Mouse (Mus musculus) hindbrain, embryonic 16.5 days (tissue): ENCODE results near the gene Barhl1. TPM values are rescaled to one million over a fixed set of nuclear protein-coding genes. Genes with fewer than 3 reads are reported as not detected.
A peak's percentile ranks its signal among the peaks of the same experiment; 100 is the strongest.

ENCODE experiments used
- ATAC-seq: fragments of 200-750 bp; cut with Nextera tagmentation; 2 replicates; pipeline ENCODE4 v1.8.0; 2017; ENCODE audit warnings: moderate TSS enrichment, moderate library complexity
- H3K27ac ChIP-seq: fragments of 300-500 bp; sonication (generic); 2 replicates; pipeline ENCODE4 v1.5.1; 2014; ENCODE audit warnings: low read depth, mild to moderate bottlenecking, control low read depth, low read length, moderate library complexity
- H3K27me3 ChIP-seq: fragments of 300-500 bp; sonication (generic); replicated peaks from 2 replicates; pipeline ENCODE4 v1.6.1; 2014; ENCODE audit warnings: low read length; ENCODE audit not compliant: control insufficient read depth, insufficient read depth
- H3K36me3 ChIP-seq: fragments of 300-500 bp; sonication (generic); 2 replicates; pipeline ENCODE4 v1.6.1; 2014; ENCODE audit warnings: mild to moderate bottlenecking, low read length, moderate library complexity, mixed read lengths; ENCODE audit not compliant: control insufficient read depth, insufficient read depth
- H3K4me1 ChIP-seq: fragments of 300-500 bp; sonication (generic); 2 replicates; pipeline ENCODE4 v1.6.1; 2014; ENCODE audit warnings: low read depth, low read length; ENCODE audit not compliant: control insufficient read depth, insufficient read depth
- H3K4me2 ChIP-seq: fragments of 300-500 bp; sonication (generic); 2 replicates; pipeline ENCODE4 v1.6.1; 2014; ENCODE audit warnings: mild to moderate bottlenecking, low read length, control low read depth, moderate library complexity
- H3K4me3 ChIP-seq: fragments of 300-500 bp; sonication (generic); 2 replicates; pipeline ENCODE4 v1.5.1; 2014; ENCODE audit warnings: mild to moderate bottlenecking, low read length, control low read depth, moderate library complexity
- H3K9ac ChIP-seq: fragments of 300-500 bp; sonication (generic); 2 replicates; pipeline ENCODE4 v1.6.1; 2014; ENCODE audit warnings: low read depth, mild to moderate bottlenecking, control low read depth, low read length, moderate library complexity
- H3K9me3 ChIP-seq: fragments of 300-500 bp; sonication (generic); 2 replicates; pipeline ENCODE4 v1.6.1; 2014; ENCODE audit warnings: mild to moderate bottlenecking, low read length, moderate library complexity; ENCODE audit not compliant: control insufficient read depth
- WGBS: fragments of 180-500 bp; shearing (Covaris S2); extraction: QIAGEN DNeasy Blood & Tissue Kit; methylation state at CpG from one replicate; pipeline ENCODE4 v1.1.7; 2014; 5-methylcytosine and 5-hydroxymethylcytosine counted together
- polyA plus RNA-seq: library from polyadenylated mRNA; unstranded; fragments of >200 nt; fragmentation: Nextera tagmentation; extraction: Ambion mirVana; gene quantifications from 2 replicates; pipeline ENCODE4 v1.2.1, GENCODE M21; 2015

Barhl1 gene
- polyA plus RNA-seq, 1 experiment from 2014 or later = 29.3 TPM

DNA sequence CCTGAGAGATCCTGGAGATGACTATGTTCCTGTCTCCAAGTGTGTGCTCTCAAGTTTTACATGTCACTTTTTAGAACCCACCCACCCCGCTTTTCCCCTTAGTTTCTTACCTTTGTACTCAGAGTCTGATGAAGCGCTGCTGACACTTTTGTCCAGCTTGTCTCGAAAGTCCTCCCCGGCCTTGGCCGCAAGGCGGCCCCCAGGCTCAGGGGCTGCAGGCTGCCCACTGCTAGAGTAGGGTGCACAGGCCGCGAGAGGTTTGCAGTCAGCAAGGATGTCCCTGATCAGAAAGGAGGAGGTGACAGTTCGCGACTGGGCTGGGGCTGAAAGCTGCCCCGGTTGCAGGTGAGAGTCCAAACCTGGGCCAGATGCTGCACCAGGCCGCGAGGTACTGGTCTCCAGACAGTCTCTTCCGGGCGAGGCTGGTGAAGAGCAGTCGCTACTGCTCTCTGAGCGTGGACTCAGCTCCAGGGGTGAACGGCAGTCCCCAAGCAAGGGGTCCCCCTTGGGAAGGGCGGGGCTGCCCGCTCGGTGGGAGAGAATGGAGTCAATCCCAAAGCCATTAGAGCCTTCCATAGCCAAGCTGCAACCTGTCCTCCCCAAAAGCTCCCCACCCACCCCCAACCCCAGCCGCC is 1.2 kb downstream of the Barhl1 start:
- H3K27ac ChIP-seq = peak overlapping the region; percentile 75
- ATAC-seq = no peak
- peak overlapping the region; percentile 15; the same call in 1 of the 2 replicates for H3K4me2 ChIP-seq

GRCm38 (mm10) chr2:28914121-28914520 is 2.3 kb downstream of the Barhl1 start:
- H3K27me3 ChIP-seq = peaks cover 68% of the 10 kb centered on the region
- WGBS = 2% methylated on average over 2 of the region's 2 CpGs
- no peaks in the 10 kb centered on the region for H3K36me3 ChIP-seq
- H3K9me3 ChIP-seq = no peaks in the 10 kb centered on the region
- peak overlapping the region; percentile 37 for H3K4me3 ChIP-seq
- peaks cover 11% of the 10 kb centered on the region for H3K4me1 ChIP-seq
- 0 out of 2 replicates have a peak overlapping the region, but pooled peaks have one; percentile 35 for H3K9ac ChIP-seq
- H3K4me2 ChIP-seq = no peak overlapping the region
- H3K27ac ChIP-seq = peak overlapping the region; percentile 75; the same call in 1 of the 2 replicates
- ATAC-seq = no peak

More for the DNA sequence above, 1.2 kb downstream of the Barhl1 start:
- H3K27me3 ChIP-seq = peaks cover 68% of the 10 kb centered on the region
- no peaks in the 10 kb centered on the region for H3K9me3 ChIP-seq
- H3K36me3 ChIP-seq = no peaks in the 10 kb centered on the region
- 1% methylated on average over 19 of the region's 22 CpGs for WGBS
- H3K9ac ChIP-seq = peak overlapping the region; percentile 53
- H3K4me3 ChIP-seq = peak overlapping the region; percentile 37
- peaks cover 6% of the 10 kb centered on the region for H3K4me1 ChIP-seq

DNA sequence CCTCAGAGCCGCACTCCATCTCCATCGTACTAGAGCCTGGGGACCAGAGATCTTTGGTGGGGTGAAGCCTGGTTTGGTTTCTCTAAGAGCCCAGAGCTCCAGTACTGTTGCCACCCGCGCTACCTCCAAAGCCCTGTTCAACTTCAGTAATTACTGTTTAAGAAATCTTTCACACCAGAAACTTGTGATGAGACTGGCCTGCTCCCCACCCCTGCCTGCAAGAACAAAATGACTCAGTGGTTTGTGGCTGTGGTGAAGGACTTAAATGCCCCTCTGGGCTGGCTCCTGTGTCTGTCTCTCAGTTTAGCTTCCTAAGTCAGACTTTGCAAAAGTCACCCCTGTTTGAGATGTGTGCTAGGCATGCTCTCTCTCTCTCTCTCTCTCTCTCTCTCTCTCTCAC is 3.5 kb downstream of the Barhl1 start:
- Histone ChIP-seq H3K36me3 (no peaks in the 10 kb centered on the region), H3K27me3 (peaks cover 70% of the 10 kb centered on the region), H3K9me3 (no peaks in the 10 kb centered on the region), H3K4me3 (peak overlapping the region; percentile 37), H3K4me1 (peaks cover 19% of the 10 kb centered on the region), H3K9ac (no peak overlapping the region), H3K4me2 (no peak overlapping the region), H3K27ac (no peak overlapping the region)
- WGBS = 0% methylated on average over 4 of the region's 4 CpGs
- ATAC-seq = no peak

DNA sequence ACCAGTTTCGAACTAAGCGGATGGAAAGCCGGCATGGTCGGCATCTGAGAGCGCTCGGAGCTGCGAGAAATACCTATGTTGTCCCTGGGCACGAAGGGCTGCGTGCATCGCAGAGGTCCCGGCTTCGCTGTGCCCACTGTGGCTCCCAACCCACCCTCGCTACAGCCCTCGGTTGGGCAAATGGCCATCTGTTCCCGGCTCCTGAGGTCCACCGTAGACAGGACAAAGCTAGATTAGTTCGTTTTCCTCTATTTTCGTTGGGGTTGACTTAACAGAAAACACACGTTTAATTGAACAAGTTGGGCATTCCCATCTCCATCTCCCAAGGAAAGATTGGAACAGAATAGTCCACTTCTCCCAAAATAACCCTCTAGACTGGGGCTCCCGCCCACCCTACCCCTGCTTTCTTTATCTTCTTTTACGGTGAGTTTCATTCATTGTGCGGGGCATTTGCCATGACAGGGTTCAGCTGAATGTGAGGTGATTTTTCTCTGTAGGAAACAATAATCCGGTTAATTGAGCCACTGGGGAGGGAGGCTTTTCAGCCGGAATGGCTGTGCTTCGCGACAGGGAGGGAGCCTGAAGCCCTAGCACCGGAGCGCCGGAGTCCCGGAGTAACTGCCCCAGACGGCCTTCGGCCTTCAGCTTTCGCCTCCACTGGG is 4.3 kb downstream of the Barhl1 start:
- Histone ChIP-seq H3K4me2 (peak overlapping the region; percentile 44), H3K9me3 (no peaks in the 10 kb centered on the region), H3K4me1 (peaks cover 16% of the 10 kb centered on the region), H3K36me3 (no peaks in the 10 kb centered on the region), H3K4me3 (peak overlapping the region; percentile 37), H3K9ac (peak overlapping the region; percentile 56), H3K27me3 (peaks cover 75% of the 10 kb centered on the region), H3K27ac (peak overlapping the region; percentile 37; the same call in 1 of the 2 replicates)
- ATAC-seq = no peak
- WGBS = 2% methylated on average over 33 of the region's 33 CpGs

DNA sequence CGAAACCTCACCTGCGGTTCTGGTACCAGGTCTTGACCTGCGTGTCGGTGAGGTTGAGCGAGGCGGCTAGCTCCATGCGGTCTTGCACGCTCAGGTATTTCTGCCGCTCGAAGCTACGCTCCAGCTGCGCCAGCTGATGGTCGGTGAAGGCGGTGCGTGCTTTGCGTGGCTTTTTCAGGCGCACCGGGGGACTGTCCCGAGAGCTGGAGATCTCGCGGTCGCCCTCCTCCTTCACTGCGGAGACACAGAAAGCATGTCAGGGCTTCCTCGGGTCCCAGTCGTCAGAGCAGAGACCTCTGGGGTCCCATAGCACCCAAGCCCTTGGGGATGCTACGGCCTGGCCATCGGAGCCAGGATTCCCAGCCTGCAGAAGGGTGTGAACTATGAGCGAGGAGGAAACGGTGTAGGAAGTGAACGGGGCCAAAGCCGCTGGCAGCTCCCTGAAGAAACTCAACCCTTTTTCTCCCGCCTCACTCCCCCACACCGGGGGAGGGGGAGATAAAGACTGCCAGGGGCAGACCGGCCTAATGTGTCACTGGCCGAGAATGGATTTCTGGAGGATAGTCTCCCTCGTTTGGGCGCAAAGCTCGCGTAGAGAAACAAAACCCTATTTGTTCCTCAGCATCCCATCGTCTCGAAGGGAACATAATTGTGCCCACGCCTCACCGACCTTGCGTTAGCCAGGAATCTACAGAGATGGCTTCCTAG is 5.0 kb downstream of the Barhl1 start:
- ATAC-seq = no peak
- H3K36me3 ChIP-seq = no peaks in the 10 kb centered on the region
- peak overlapping the region; percentile 46 for H3K27ac ChIP-seq
- peaks cover 77% of the 10 kb centered on the region for H3K27me3 ChIP-seq
- H3K4me3 ChIP-seq = peak overlapping the region; percentile 37
- H3K9ac ChIP-seq = peak overlapping the region; percentile 56
- H3K4me2 ChIP-seq = peak overlapping the region; percentile 44
- H3K4me1 ChIP-seq = peaks cover 16% of the 10 kb centered on the region
- 2% methylated on average over 44 of the region's 44 CpGs for WGBS
- H3K9me3 ChIP-seq = no peaks in the 10 kb centered on the region

- H3K27me3 ChIP-seq = peaks cover 78% of the 10 kb centered on the region
- no peak for ATAC-seq
- H3K36me3 ChIP-seq = no peaks in the 10 kb centered on the region
- peak overlapping the region; percentile 37 for H3K4me3 ChIP-seq
- no peaks in the 10 kb centered on the region for H3K9me3 ChIP-seq
- H3K9ac ChIP-seq = peak overlapping the region; percentile 56; the same call in 1 of the 2 replicates
- peak overlapping the region; percentile 44 for H3K4me2 ChIP-seq
- H3K27ac ChIP-seq = peak overlapping the region; percentile 60; the same call in 1 of the 2 replicates
- peaks cover 16% of the 10 kb centered on the region for H3K4me1 ChIP-seq
- WGBS = 4% methylated on average over 3 of the region's 3 CpGs
Observed at GRCm38 (mm10) chr2:28910877-28911276, 5.6 kb downstream of the Barhl1 start.

DNA sequence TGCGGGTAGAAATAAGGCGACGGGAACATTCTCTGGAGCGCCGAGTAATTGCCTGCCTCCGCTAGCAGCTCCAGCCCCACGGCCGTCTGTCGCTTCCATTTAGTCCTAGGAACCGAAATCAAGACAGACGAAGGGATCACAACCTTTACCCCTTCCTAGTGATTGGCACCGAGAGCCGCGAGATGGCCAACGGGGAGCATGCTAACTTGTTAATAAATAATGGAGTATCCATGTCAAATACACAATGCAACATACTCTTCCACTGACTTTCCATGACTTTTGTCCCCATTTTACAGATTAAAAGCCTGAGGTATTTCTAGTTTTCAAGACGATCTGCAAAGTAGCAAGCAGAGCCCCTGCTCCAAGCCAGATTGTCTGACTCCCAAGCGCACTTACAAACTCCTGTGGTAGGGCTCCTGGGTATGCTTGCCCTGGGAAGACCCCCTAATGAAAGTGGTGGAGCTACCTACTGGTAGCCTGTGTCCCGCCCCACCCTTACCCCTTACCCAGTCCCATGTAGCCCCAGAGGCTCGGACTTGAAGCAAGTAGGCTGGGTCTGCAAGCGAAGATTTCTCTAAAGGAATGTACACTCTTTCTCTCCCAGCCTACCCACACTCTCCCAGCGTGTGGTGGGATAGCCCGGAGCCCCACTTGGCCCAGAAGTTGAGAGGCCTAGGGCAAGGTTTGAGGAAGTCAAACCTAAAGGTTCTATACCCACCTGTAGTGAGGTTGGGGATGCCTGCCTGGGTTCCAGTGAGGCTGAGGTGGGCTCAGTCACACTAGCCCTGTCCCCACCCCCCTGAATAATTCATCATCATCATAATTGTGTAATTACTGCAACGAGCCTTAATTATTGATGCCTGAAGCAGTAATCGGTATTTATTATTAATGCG is 6.4 kb downstream of the Barhl1 start:
- Histone ChIP-seq H3K4me1 (peaks cover 16% of the 10 kb centered on the region), H3K4me2 (peak overlapping the region; percentile 45), H3K36me3 (peaks cover 3% of the 10 kb centered on the region; the same call in 1 of the 2 replicates), H3K27me3 (peaks cover 78% of the 10 kb centered on the region), H3K9me3 (no peaks in the 10 kb centered on the region), H3K27ac (peak overlapping the region; percentile 68), H3K4me3 (peak overlapping the region; percentile 29; the same call in 1 of the 2 replicates), H3K9ac (peak overlapping the region; percentile 48)
- WGBS = 6% methylated on average over 25 of the region's 25 CpGs
- ATAC-seq = no peak

GRCm38 (mm10) chr2:28909186-28909817 is 7.2 kb downstream of the Barhl1 start:
- Histone ChIP-seq H3K4me3 (peak overlapping the region; percentile 29), H3K9ac (peak overlapping the region; percentile 48), H3K27me3 (peaks cover 77% of the 10 kb centered on the region), H3K9me3 (no peaks in the 10 kb centered on the region), H3K36me3 (peaks cover 7% of the 10 kb centered on the region; the same call in 1 of the 2 replicates), H3K27ac (peak overlapping the region; percentile 68), H3K4me1 (peaks cover 16% of the 10 kb centered on the region), H3K4me2 (peak overlapping the region; percentile 45)
- WGBS = 2% methylated on average over 40 of the region's 41 CpGs
- no peak for ATAC-seq
